Mouse (Mus musculus): ENCODE results near the gene Il1rl1.

DNA sequence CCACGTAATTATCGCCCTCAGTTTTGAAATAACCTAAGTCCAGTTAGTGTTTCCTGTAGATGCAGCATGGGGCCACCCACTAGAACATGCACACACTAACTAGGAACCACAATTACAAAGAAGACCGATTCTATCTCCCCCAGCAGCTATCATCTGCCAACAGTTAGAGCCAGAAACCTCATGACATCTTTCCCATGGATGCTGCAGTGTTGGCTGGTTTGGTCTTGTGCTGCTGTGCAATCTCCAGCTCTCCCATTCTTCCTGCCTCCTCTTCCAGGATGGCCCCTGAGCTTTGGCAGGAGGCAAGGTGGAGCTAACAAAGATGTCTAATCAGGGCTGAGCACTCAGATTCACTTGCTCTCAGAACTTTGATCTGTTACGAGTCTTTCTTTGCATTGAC, 71.8 kb downstream of the Il1rl1 start:
- TF ChIP-seq CTCF (conservative IDR thresholded peaks at IDR 0.05; ENCODE audit: insufficient read depth, insufficient read length, low read depth, low read length) (no peak), POLR2A (IDR thresholded peaks at IDR 0.05; ENCODE audit: low read depth, low read length) (no peak)

Data from kidney, adult 2 months (tissue).